Mouse (Mus musculus) macrophage (primary cell): ENCODE data around the gene AC161166.1. TPM values are rescaled to one million over a fixed set of nuclear protein-coding genes. Genes with fewer than 3 reads are reported as not detected.

Source experiments
- H3K27ac ChIP-seq: fragments of 350-480 bp; formaldehyde crosslinking; 2 replicates; pipeline ENCODE4 v1.9.0; 2021
- H3K36me3 ChIP-seq: fragments of 350-480 bp; formaldehyde crosslinking; 2 replicates; pipeline ENCODE4 v1.9.0; 2021; ENCODE audit errors: inconsistent target
- H3K4me3 ChIP-seq: fragments of 350-480 bp; formaldehyde crosslinking; 2 replicates; pipeline ENCODE4 v1.9.0; 2021; ENCODE audit errors: inconsistent target
- H3K79me2 ChIP-seq: fragments of 350-480 bp; formaldehyde crosslinking; 2 replicates; pipeline ENCODE4 v1.9.0; 2021; ENCODE audit errors: inconsistent target
- WGBS: methylation state at CpG from one replicate; pipeline ENCODE4 v1.1.7; 2026; ENCODE audit warnings: inconsistent platforms; ENCODE audit not compliant: missing documents; 5-methylcytosine and 5-hydroxymethylcytosine counted together
- polyA plus RNA-seq: library from polyadenylated mRNA; stranded (reverse); fragments of 250-400 nt; gene quantifications from 3 replicates; pipeline ENCODE4 v1.2.4, GENCODE M21; 2018; ENCODE audit warnings: inconsistent platforms
- total RNA-seq, 78 experiments: library from RNA; depleted of rRNA; stranded (reverse); fragments of 250-400 nt; gene quantifications; 1 replicate in 9 of 78; 2 replicates in 24 of 78; 3 replicates in 43 of 78; 4 replicates in 2 of 78; pipeline ENCODE4 v1.2.4; 2018; ENCODE audit warnings: inconsistent platforms in 56 of 78

Gene AC161166.1
- total RNA-seq (2018; cell fraction: chromatin; rRNA removed), result not detected
- not detected for total RNA-seq (2018; cell fraction: cytosol; rRNA removed)
- not detected for total RNA-seq (2018; cell fraction: nucleus; rRNA removed)
- polyA plus RNA-seq, result not detected in 3 replicates

- WGBS, result 98% methylated on average over 7 of the region's 7 CpGs
- Histone ChIP-seq H3K4me3 (no peak within 1 kb of the TSS), H3K27ac (no peak within 1 kb of the TSS), H3K36me3 (no peaks in the 10 kb centered on the region), H3K79me2 (no peaks in the 10 kb centered on the region)
Observed at GRCm38 (mm10) chr7:24512355-24512754, at the start of gene AC161166.1. Gene AC161166.1, minus strand, starts transcription at chr7:24512455.

GRCm38 (mm10) chr7:24561450-24561849 is 49.2 kb upstream of the AC161166.1 start:
- Histone ChIP-seq H3K4me3 (no peak overlapping the region), H3K27ac (no peak overlapping the region), H3K36me3 (peaks cover under 1% of the 10 kb centered on the region; the same call in 1 of the 2 replicates), H3K79me2 (no peaks in the 10 kb centered on the region; the same call in 1 of the 2 replicates)
- WGBS, result 98% methylated on average over 4 of the region's 4 CpGs

GRCm38 (mm10) chr7:24555786-24556185 is 43.5 kb upstream of the AC161166.1 start:
- no peaks in the 10 kb centered on the region; the same call in 1 of the 2 replicates for H3K79me2 ChIP-seq

DNA sequence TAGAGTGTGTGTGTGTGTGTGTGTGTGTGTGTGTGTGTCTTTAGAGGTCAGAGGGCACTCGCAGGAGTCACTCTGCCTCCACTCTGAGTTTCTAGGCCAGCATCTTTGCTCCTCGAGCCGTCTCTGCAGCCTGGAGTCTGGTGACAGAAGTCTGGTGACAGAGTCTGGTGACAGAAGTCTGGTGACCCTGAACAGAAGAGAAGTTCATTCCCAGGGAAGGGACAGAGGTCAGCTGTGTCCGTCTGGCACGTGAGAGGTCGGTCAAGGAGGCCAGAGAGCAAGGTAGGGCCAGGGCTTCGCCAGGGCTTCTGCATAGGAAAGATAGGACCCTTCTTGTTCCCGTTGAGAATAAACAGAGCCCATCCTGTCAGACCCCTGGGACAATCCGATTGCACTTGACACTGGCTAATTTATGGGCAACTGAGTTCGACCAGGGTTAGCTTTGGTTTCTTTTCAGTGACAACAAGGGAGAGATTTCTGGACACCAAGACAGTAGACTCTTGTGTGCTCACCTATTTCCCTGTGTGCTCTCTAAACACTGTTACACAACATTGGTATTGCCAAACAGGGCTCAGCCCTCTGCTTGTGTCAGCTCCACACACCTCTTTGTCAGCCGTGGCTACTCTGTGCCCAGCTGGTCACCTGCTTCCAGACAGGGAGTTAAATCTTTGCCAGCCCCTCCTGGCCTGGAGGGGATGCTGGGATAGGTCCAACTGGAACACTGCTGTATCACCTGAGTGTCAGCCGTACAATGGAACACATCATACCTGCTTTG is 39.9 kb upstream of the AC161166.1 start:
- 80% methylated on average over 12 of the region's 12 CpGs for WGBS
- H3K79me2 ChIP-seq, result peaks cover 11% of the 10 kb centered on the region
- H3K27ac ChIP-seq, result no peak overlapping the region
- 0 out of 2 replicates have a peak, but pooled peaks cover 7% of the 10 kb centered on the region for H3K36me3 ChIP-seq
- no peak overlapping the region for H3K4me3 ChIP-seq

More at GRCm38 (mm10) chr7:24555786-24556185, 43.5 kb upstream of the AC161166.1 start:
- no peak overlapping the region for H3K27ac ChIP-seq
- 92% methylated on average over 10 of the region's 10 CpGs for WGBS
- H3K4me3 ChIP-seq, result no peak overlapping the region
- H3K36me3 ChIP-seq, result 0 out of 2 replicates have a peak, but pooled peaks cover 7% of the 10 kb centered on the region

GRCm38 (mm10) chr7:24547534-24548036 is 35.3 kb upstream of the AC161166.1 start:
- H3K4me3 ChIP-seq, result peak overlapping the region; percentile 75
- H3K36me3 ChIP-seq, result no peaks in the 10 kb centered on the region
- peaks cover 12% of the 10 kb centered on the region for H3K79me2 ChIP-seq
- peak overlapping the region; percentile 33 for H3K27ac ChIP-seq
- 35% methylated on average over 12 of the region's 13 CpGs for WGBS

DNA sequence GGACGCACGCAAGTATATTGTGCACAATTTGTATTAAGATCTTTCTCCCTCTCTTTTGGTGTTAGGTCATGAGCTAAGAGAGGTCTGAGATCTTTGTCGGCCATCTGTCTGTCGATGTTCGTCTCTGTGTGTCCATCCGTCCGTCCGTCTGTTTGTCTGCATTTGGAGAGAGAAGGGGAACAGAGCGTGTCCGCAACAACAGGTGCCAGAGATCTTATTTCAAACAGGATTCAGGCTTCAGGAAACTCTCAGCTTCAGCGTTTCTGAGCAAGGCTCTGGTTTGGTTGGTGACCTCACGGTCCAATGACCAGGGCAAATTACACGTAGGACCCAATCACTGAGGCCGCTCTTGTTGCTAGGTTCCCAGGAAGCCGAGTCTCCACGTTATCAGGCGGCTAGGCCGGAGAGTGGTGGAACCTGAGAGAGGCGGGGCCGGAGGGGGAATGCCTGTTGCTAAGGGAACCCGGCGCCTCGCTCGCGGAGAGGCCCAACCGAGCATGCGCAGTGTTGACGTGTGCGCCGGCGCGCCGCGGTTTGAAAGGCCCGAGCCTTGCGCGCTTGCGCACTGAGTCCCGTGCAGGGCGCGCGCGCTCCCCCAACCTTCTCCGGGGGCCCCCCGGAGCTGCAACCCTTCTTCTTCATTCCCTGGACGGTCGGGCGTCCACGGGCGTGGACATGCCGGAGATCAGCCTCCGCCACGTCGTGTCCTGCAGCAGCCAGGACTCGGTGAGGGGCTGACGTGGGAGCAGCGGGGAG is 34.6 kb upstream of the AC161166.1 start:
- Histone ChIP-seq H3K36me3 (no peaks in the 10 kb centered on the region), H3K79me2 (peaks cover 12% of the 10 kb centered on the region), H3K27ac (peak overlapping the region; percentile 46), H3K4me3 (peak overlapping the region; percentile 75)
- under 1% methylated on average over 57 of the region's 57 CpGs for WGBS

GRCm38 (mm10) chr7:24546068-24546614 is 33.9 kb upstream of the AC161166.1 start, which contains the start of the genes Pinlyp and Xrcc1:
Gene Pinlyp, minus strand, starts transcription at chr7:24546118.
Gene Xrcc1, plus strand, starts transcription at chr7:24546289.
- peak within 1 kb of the TSS; percentile 75 for H3K4me3 ChIP-seq
- 63% methylated on average over 5 of the region's 13 CpGs for WGBS
- peak within 1 kb of the TSS; percentile 46 for H3K27ac ChIP-seq
- H3K36me3 ChIP-seq, result no peaks in the 10 kb centered on the region
- H3K79me2 ChIP-seq, result peaks cover 12% of the 10 kb centered on the region

GRCm38 (mm10) chr7:24544506-24544905 is 32.3 kb upstream of the AC161166.1 start:
- H3K79me2 ChIP-seq, result peaks cover 12% of the 10 kb centered on the region
- no peaks in the 10 kb centered on the region for H3K36me3 ChIP-seq
- 93% methylated on average over 2 of the region's 2 CpGs for WGBS
- no peak overlapping the region for H3K4me3 ChIP-seq
- no peak overlapping the region for H3K27ac ChIP-seq

DNA sequence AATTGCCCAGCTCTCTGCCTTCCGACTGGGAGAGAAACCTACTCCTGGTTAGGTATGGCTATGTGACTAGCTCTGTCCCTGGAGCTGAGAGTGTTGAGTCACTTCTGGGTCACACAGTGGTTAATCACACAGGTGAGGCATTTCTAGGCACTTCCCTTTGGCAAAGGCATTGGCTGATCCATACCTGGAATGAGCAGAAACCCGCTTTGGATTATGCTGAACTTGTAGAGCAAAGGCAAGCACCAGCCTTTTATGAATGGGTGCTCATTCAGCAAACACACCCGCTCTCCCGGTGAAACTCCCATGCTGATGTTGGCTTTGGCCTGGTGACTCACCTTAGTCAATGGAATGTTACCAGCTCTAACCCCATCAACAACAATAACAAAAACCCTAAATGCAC is 27.4 kb upstream of the AC161166.1 start:
- no peaks in the 10 kb centered on the region for H3K79me2 ChIP-seq
- peaks cover 10% of the 10 kb centered on the region; the same call in 1 of the 2 replicates for H3K36me3 ChIP-seq
- H3K4me3 ChIP-seq, result no peak overlapping the region
- no peak overlapping the region for H3K27ac ChIP-seq
- WGBS, result 94% methylated on average over 4 of the region's 4 CpGs

DNA sequence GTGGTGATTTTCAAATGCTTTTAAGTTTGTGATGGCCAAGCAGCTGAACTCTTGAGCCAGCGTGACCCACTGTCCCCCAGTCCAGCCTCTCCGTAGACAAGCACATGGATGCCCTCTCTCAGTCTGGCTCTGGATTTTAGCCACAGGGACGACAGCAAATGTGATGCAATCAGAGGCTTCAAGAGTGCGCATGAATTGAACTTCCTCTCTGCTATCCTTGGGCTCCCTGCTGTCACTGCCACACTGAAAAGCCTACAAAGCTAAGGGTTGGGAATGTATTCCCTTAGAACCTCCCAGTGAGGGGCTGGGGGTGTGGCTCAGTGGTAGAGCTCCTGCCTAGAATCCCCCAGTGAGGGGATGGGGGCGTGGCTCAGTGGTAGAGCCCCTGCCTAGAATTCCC is 26.4 kb upstream of the AC161166.1 start:
- H3K27ac ChIP-seq, result no peak overlapping the region
- peaks cover 15% of the 10 kb centered on the region; the same call in 1 of the 2 replicates for H3K36me3 ChIP-seq
- WGBS, result 40% methylated on average over 5 of the region's 5 CpGs
- no peaks in the 10 kb centered on the region for H3K79me2 ChIP-seq
- H3K4me3 ChIP-seq, result no peak overlapping the region

GRCm38 (mm10) chr7:24538154-24538553 is 25.9 kb upstream of the AC161166.1 start:
- Histone ChIP-seq H3K27ac (no peak overlapping the region), H3K79me2 (no peaks in the 10 kb centered on the region), H3K4me3 (no peak overlapping the region), H3K36me3 (peaks cover 15% of the 10 kb centered on the region; the same call in 1 of the 2 replicates)
- 57% methylated on average over 5 of the region's 5 CpGs for WGBS

- 85% methylated on average over 5 of the region's 5 CpGs for WGBS
- Histone ChIP-seq H3K4me3 (no peak overlapping the region), H3K27ac (no peak overlapping the region), H3K79me2 (no peaks in the 10 kb centered on the region), H3K36me3 (peaks cover 15% of the 10 kb centered on the region; the same call in 1 of the 2 replicates)
Observed at GRCm38 (mm10) chr7:24537591-24537990, 25.3 kb upstream of the AC161166.1 start.

- no peak overlapping the region for H3K4me3 ChIP-seq
- H3K27ac ChIP-seq, result no peak overlapping the region
- WGBS, result 100% methylated on average over 4 of the region's 4 CpGs
- H3K36me3 ChIP-seq, result peaks cover 15% of the 10 kb centered on the region; the same call in 1 of the 2 replicates
- H3K79me2 ChIP-seq, result no peaks in the 10 kb centered on the region
Observed at GRCm38 (mm10) chr7:24537081-24537480, 24.8 kb upstream of the AC161166.1 start.

GRCm38 (mm10) chr7:24534301-24534700 is 22.0 kb upstream of the AC161166.1 start:
- 97% methylated on average over 13 of the region's 19 CpGs for WGBS
- H3K79me2 ChIP-seq, result no peaks in the 10 kb centered on the region; the same call in 1 of the 2 replicates
- H3K36me3 ChIP-seq, result peaks cover 15% of the 10 kb centered on the region; the same call in 1 of the 2 replicates
- no peak overlapping the region for H3K4me3 ChIP-seq
- no peak overlapping the region for H3K27ac ChIP-seq
